Mouse (Mus musculus) lung, embryonic 16.5 days (tissue): ENCODE data around the gene Ovca2. TPM values are rescaled to one million over a fixed set of nuclear protein-coding genes. Genes with fewer than 3 reads are reported as not detected.
"Not testable (repeated sequence)": the region's sequence is repeated elsewhere in the genome, so short reads cannot be mapped to it uniquely, and the experiment has no call there.

Source experiments
- ATAC-seq: fragments of 200-750 bp; cut with Nextera tagmentation; 2 replicates; pipeline ENCODE4 v1.8.0; 2017; ENCODE audit warnings: low read depth, mild to moderate bottlenecking, moderate library complexity
- H3K27ac ChIP-seq: fragments of 300-500 bp; sonication (generic); 2 replicates; pipeline ENCODE4 v1.5.1; 2014; ENCODE audit warnings: mild to moderate bottlenecking, control low read depth, low read length
- H3K27me3 ChIP-seq: fragments of 300-500 bp; sonication (generic); 2 replicates; pipeline ENCODE4 v1.6.1; 2014; ENCODE audit warnings: low read depth, low read length, mixed read lengths; ENCODE audit not compliant: control insufficient read depth, insufficient read depth
- H3K36me3 ChIP-seq: fragments of 300-500 bp; sonication (generic); 2 replicates; pipeline ENCODE4 v1.6.1; 2014; ENCODE audit warnings: low read length; ENCODE audit not compliant: control insufficient read depth, insufficient read depth
- H3K4me1 ChIP-seq: fragments of 300-500 bp; sonication (generic); replicated peaks from 2 replicates; pipeline ENCODE4 v1.6.1; 2014; ENCODE audit warnings: low read length, mixed read lengths; ENCODE audit not compliant: control insufficient read depth, insufficient read depth
- H3K4me2 ChIP-seq: fragments of 300-500 bp; sonication (generic); 2 replicates; pipeline ENCODE4 v1.6.1; 2014; ENCODE audit warnings: low read depth, low read length, control low read depth
- H3K4me3 ChIP-seq: fragments of 300-500 bp; sonication (generic); 2 replicates; pipeline ENCODE4 v1.5.1; 2014; ENCODE audit warnings: mild to moderate bottlenecking, low read length, control low read depth
- H3K9ac ChIP-seq: fragments of 300-500 bp; sonication (generic); 2 replicates; pipeline ENCODE4 v1.6.1; 2014; ENCODE audit warnings: low read length, control low read depth
- H3K9me3 ChIP-seq: fragments of 300-500 bp; sonication (generic); 2 replicates; pipeline ENCODE4 v1.6.1; 2016; ENCODE audit warnings: low read length; ENCODE audit not compliant: control insufficient read depth
- WGBS: fragments of 180-500 bp; shearing (Covaris S2); extraction: QIAGEN DNeasy Blood & Tissue Kit; methylation state at CpG from one replicate; pipeline ENCODE4 v1.1.7; 2014; 5-methylcytosine and 5-hydroxymethylcytosine counted together
- polyA plus RNA-seq: library from polyadenylated mRNA; unstranded; fragments of >200 nt; fragmentation: Nextera tagmentation; extraction: Ambion mirVana; gene quantifications from 2 replicates; pipeline ENCODE4 v1.2.1, GENCODE M21; 2015

The Ovca2 gene
- polyA plus RNA-seq, 1 experiment from 2014 or later, result 24.0 TPM

DNA sequence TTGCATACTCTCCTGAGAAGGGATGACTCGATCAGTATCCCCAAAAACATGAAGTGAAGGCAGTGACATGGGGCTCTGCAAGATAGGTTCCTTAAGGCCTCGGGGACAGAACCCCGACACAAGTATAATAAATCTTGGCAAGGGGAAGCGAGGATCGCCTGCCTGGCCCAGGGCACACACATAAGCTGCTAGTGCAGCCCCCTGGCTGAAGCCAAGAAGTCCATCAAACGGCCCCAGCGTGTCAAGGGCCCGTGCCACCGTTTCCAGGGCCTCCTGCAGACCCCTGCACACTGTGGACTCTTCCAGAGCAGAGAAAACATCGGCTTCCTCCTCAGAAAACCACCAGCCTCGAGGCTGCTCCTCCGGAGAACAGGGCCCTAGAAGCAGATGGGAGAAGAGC lies 624 bp downstream of the Ovca2 start:
- 41% methylated on average over 12 of the region's 12 CpGs for WGBS

DNA sequence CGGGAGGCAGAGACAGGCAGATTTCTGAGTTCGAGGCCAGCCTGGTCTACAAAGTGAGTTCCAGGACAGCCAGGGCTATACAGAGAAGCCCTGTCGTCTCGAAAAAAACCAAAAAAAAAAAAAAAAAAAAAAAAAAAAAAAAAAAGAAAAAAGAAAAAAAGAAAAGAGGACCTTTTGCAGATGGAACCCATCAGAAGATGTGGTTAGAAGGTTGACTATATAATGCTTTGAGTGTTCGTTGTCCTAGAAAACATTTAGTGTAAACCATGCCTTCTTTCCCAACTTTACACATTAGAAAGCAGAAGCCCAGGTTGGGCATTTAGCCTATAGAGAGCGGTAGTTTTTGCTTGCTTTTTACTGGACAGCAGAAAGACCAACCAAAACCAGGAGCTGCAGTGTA lies 4.1 kb downstream of the Ovca2 start:
- WGBS, result 59% methylated on average over 6 of the region's 6 CpGs
- Histone ChIP-seq H3K27me3 (peaks cover 30% of the 10 kb centered on the region), H3K4me1 (peaks cover 39% of the 10 kb centered on the region)
- H3K9ac ChIP-seq, H3K4me3 ChIP-seq, H3K4me2 ChIP-seq, H3K36me3 ChIP-seq, H3K27ac ChIP-seq, ATAC-seq, H3K9me3 ChIP-seq: not testable (repeated sequence)

More for the DNA sequence above, 624 bp downstream of the Ovca2 start:
- Histone ChIP-seq H3K4me1 (peaks cover 23% of the 10 kb centered on the region), H3K27me3 (peaks cover 3% of the 10 kb centered on the region), H3K4me3 (peak overlapping the region; percentile 84), H3K27ac (peak overlapping the region; percentile 79), H3K9ac (peak overlapping the region; percentile 89), H3K4me2 (peak overlapping the region; percentile 92), H3K9me3 (no peaks in the 10 kb centered on the region), H3K36me3 (no peaks in the 10 kb centered on the region)
- no peak for ATAC-seq

DNA sequence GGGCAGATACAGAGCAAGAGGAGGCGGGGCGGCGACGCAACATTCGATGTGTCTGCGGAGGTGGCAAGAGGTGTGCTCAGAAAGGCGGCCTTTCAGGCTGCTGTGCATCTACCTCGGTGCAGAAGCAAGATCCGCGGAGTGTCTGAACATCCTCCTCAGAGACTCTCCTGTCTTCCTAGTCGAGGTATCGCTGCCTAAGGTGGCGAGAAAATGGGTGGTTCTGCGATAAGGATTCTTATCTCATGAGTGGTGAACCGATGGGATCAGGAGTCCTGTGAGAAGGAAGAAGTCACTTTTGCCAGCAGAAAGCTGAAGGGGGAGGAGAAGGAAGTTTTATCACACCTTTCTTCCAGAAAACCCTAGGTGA lies 4.9 kb downstream of the Ovca2 start:
- WGBS, result under 1% methylated on average over 15 of the region's 15 CpGs
- peak overlapping the region; percentile 48 for H3K9ac ChIP-seq
- H3K9me3 ChIP-seq, result no peaks in the 10 kb centered on the region
- peak overlapping the region; percentile 92 for H3K4me2 ChIP-seq
- no peak for ATAC-seq
- peaks cover 41% of the 10 kb centered on the region for H3K4me1 ChIP-seq
- no peak overlapping the region for H3K27ac ChIP-seq
- peak overlapping the region; percentile 71 for H3K4me3 ChIP-seq
- H3K36me3 ChIP-seq, result no peaks in the 10 kb centered on the region
- H3K27me3 ChIP-seq, result peaks cover 34% of the 10 kb centered on the region

DNA sequence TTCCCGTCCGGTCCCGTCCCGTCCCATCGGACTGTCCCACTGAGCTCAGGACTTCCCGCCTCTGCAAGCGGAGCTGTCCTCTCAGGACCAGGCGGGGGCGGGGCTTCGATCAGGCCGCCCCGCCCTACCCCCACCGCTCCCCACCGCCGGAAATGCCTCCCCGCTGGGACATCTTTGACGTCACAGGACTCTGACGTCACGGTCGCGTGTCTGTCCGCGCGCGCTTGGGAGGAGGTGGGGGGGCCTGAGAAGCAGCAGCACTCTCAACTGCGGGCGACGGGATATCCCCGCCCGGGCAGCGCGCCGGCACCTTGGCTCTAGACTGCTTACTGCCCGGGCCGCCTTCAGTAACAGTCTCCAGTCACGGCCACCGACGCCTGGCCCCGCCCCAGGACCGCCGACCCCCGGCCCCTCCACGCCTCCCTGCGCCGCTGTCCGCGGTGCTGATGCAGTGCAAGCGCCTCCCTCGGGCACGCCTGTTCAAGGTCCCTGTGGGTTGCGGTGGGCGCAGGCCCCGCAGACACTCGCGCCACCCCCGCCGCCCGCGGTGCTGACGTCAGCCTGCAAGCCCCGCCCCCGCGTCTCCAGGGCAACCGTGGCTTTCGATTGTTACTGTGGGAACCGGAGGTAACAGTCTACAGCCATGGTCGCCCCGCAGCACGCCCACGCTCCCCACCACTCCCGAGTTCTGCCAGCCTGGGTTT lies 5.4 kb downstream of the Ovca2 start:
- Histone ChIP-seq H3K9me3 (no peaks in the 10 kb centered on the region), H3K27me3 (peaks cover 39% of the 10 kb centered on the region), H3K9ac (peak overlapping the region; percentile 48), H3K27ac (no peak overlapping the region), H3K4me1 (peaks cover 41% of the 10 kb centered on the region), H3K4me3 (peak overlapping the region; percentile 71), H3K4me2 (peak overlapping the region; percentile 92), H3K36me3 (no peaks in the 10 kb centered on the region)
- peak; percentile 69 for ATAC-seq
- WGBS, result 1% methylated on average over 67 of the region's 71 CpGs

DNA sequence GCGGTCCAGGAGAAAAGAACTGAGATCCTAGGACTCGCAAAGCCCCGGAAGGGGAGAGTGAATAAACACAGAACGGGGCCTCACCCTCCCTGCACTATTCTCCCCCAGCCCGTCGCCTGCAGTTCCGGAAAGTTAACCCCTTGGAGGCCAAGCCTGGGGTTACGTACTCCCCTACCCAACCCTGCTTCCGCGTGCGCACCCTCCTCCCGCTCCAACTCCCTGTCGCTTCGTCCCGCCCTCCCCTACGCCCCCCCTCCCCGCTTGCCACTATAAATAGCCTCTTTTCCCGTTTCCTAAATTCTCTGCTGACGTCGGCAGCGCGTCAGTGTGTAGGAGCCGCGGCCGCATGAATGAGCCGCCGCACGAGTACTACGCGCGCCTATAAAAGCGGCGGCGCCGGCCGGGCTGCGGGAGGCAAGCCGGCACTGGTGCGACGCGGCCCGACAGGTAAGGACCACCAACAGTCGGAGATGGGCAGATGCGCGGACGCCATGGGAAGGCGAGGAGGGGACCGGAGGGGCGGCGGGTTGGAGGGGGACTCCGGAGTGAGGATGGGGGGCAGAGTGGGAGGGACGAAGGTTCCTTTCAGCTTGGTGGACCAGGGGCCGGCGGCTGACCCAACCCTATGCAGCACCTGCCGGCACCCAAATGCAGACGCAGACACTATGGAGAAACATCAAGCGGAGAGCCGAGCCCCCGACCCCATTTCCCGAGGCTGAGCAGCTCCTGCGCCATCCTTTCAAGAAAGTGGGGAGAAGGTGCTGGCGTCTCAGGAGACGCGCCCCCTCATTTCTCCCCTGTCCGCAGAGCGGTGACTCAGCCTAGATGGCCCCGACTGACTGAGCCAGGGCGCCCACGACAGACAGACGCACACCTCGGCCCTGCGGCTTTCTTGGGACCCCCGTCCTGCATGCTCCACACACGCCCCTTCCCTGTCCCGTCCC lies 6.2 kb downstream of the Ovca2 start:
- Histone ChIP-seq H3K36me3 (no peaks in the 10 kb centered on the region), H3K9ac (0 out of 2 replicates have a peak overlapping the region, but pooled peaks have one; percentile 11), H3K4me3 (peak overlapping the region; percentile 71), H3K9me3 (no peaks in the 10 kb centered on the region), H3K4me2 (peak overlapping the region; percentile 92), H3K27ac (no peak overlapping the region), H3K27me3 (peaks cover 44% of the 10 kb centered on the region), H3K4me1 (peaks cover 33% of the 10 kb centered on the region)
- WGBS, result under 1% methylated on average over 72 of the region's 75 CpGs
- no peak for ATAC-seq

DNA sequence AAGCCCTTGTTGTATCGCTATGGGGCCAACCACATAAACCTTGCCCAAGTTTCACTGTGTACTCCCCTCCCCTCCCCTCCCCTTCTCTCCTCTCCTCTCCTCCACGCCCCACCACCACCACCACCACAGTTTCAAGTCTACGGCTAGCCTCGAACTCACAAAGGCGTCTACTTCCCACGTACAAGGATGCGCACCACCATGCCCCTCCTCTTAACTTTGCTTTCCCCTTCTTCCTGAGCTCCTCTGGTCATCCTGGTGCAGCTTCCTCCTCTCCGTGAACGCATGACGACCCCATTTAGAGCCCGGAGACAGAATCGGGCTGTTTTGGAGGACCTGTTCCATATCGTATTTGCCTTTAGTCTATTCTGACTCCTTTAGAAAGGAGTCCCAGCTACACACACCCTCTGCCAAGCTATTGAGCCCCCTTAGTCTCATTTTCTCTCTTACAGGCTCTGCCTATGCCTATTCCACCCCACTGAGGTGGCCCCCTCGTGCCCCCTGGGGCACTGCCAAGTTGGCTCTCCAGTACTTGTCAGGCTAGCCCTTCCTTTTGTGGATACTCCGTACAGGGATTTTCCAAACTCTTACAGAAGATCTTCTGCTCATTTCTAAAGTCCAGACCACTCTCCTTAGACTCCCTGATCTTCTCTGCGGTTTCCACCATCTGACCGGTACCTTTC lies 7.3 kb downstream of the Ovca2 start:
- ATAC-seq, result no peak
- Histone ChIP-seq H3K4me3 (peak overlapping the region; percentile 71), H3K36me3 (no peaks in the 10 kb centered on the region), H3K27me3 (peaks cover 45% of the 10 kb centered on the region), H3K9me3 (no peaks in the 10 kb centered on the region), H3K4me1 (peaks cover 33% of the 10 kb centered on the region), H3K4me2 (no peak overlapping the region), H3K9ac (no peak overlapping the region), H3K27ac (no peak overlapping the region)
- 14% methylated on average over 17 of the region's 17 CpGs for WGBS

DNA sequence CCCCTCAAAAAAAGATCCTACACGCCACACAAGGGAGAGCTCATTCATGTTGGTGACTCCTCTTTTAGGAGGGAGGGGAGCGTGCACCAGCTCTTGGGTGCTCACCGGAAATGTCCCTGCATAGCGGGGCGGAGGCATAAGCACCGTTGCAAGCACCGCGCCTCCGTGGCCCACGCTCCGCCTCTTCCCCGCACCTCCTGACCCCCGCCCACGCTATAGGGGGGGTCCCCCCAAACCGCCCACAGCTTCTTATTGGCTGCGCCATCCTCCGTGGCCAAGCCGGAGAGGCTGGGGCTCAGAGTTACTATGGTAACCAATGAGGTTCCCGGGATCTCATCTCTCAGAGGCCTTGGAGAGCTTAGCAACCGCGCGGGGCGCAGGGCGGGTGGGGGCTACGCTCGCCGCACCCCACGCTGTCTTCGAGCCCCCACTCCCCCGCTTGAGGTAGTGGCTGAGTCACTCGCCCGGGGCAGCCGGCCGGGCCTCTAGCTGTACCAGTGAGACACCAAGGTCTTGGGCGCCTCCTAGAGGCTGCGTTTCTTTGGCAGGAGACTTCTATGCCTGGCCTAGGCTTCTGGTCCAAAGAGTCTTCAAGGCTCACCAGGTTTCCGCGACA lies 8.4 kb downstream of the Ovca2 start:
- Histone ChIP-seq H3K4me2 (peak overlapping the region; percentile 87), H3K4me1 (peaks cover 43% of the 10 kb centered on the region), H3K9ac (peak overlapping the region; percentile 32), H3K36me3 (peaks cover 4% of the 10 kb centered on the region), H3K27me3 (peaks cover 50% of the 10 kb centered on the region), H3K4me3 (peak overlapping the region; percentile 75), H3K27ac (peak overlapping the region; percentile 44), H3K9me3 (no peaks in the 10 kb centered on the region)
- ATAC-seq, result peak; percentile 46
- WGBS, result under 1% methylated on average over 38 of the region's 38 CpGs

DNA sequence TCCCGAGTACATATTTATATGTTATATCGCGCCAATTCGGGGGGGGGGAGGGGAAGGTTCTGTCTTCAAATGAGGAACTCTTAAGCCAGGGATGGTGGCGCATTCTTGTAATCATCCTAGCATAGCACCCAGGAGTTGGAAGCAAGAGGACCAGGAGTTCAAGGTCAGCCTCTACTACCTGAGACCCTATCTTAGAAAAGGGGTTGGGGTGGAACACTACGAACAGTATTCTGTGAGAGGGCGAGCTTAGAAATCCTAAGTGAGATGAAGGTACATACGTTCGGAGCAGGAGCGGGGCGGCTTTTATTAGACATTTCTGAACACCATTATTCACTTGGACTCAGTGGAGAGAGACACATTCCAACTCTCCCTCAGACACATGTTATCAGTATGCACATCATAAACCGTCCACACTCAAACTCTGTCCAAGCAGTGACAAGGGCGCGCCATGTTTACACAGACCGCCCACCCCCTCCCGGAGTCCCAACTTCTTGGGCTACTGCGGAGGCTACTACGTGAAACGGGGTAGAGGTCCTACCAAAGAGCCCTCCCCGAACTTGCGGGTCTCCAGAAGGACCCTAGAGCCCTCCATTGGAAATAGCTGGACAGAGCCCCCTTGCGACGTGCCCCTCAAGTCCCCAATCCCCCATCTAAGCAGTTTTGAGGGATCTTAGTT lies 9.1 kb downstream of the Ovca2 start, which contains the start of gene Hic1:
Gene Hic1 (minus strand): TSS at position 115 of the 676 bp plus-strand sequence.
- H3K27me3 ChIP-seq, result peaks cover 55% of the 10 kb centered on the region
- peak within 1 kb of the TSS; percentile 87 for H3K4me2 ChIP-seq
- peak; percentile 6; the same call in 1 of the 2 replicates for ATAC-seq
- no peaks in the 10 kb centered on the region for H3K9me3 ChIP-seq
- H3K4me1 ChIP-seq, result peaks cover 45% of the 10 kb centered on the region
- WGBS, result 3% methylated on average over 23 of the region's 23 CpGs
- peak within 1 kb of the TSS; percentile 84 for H3K27ac ChIP-seq
- peaks cover 7% of the 10 kb centered on the region for H3K36me3 ChIP-seq
- peak within 1 kb of the TSS; percentile 87 for H3K9ac ChIP-seq
- H3K4me3 ChIP-seq, result peak within 1 kb of the TSS; percentile 75
